Mouse (Mus musculus) forebrain, embryonic 12.5 days (tissue): ENCODE data around the gene Ccl6. TPM values are rescaled to one million over a fixed set of nuclear protein-coding genes. Genes with fewer than 3 reads are reported as not detected.

Experiments used
- ATAC-seq: fragments of 200-750 bp; cut with Nextera tagmentation; 2 replicates; pipeline ENCODE4 v1.8.0; 2017; ENCODE audit warnings: moderate TSS enrichment; ENCODE audit not compliant: low FRiP score
- H3K27ac ChIP-seq: fragments of 300-500 bp; sonication (generic); 2 replicates; pipeline ENCODE4 v1.5.1; 2016; ENCODE audit warnings: mild to moderate bottlenecking
- H3K27me3 ChIP-seq: fragments of 300-500 bp; sonication (generic); 2 replicates; pipeline ENCODE4 v1.6.1; 2016; ENCODE audit warnings: mild to moderate bottlenecking
- H3K36me3 ChIP-seq: fragments of 300-500 bp; sonication (generic); replicated peaks from 2 replicates; pipeline ENCODE4 v1.6.1; 2016; ENCODE audit warnings: mild to moderate bottlenecking
- H3K4me1 ChIP-seq: fragments of 300-500 bp; sonication (generic); 2 replicates; pipeline ENCODE4 v1.6.1; 2016
- H3K4me2 ChIP-seq: fragments of 300-500 bp; sonication (generic); 2 replicates; pipeline ENCODE4 v1.6.1; 2016; ENCODE audit warnings: mild to moderate bottlenecking, moderate library complexity
- H3K4me3 ChIP-seq: fragments of 300-500 bp; sonication (generic); replicated peaks from 2 replicates; pipeline ENCODE4 v1.5.1; 2016; ENCODE audit warnings: mild to moderate bottlenecking
- H3K9ac ChIP-seq: fragments of 300-500 bp; sonication (generic); 2 replicates; pipeline ENCODE4 v1.6.1; 2016; ENCODE audit warnings: mild to moderate bottlenecking
- H3K9me3 ChIP-seq: fragments of 300-500 bp; sonication (generic); 2 replicates; pipeline ENCODE4 v1.6.1; 2016
- WGBS: fragments of 180-500 bp; shearing (Covaris S2); methylation state at CpG from one replicate; pipeline ENCODE4 v1.1.7; 2016; 5-methylcytosine and 5-hydroxymethylcytosine counted together
- polyA plus RNA-seq: library from polyadenylated mRNA; unstranded; fragments of >200 nt; fragmentation: Nextera tagmentation; extraction: Ambion mirVana; gene quantifications from 2 replicates; pipeline ENCODE4 v1.2.1, GENCODE M21; 2016

Gene Ccl6
- polyA plus RNA-seq, 1 experiment from 2014 or later, result 0.91 TPM

- H3K4me2 ChIP-seq, result no peak overlapping the region
- no peaks in the 10 kb centered on the region for H3K9me3 ChIP-seq
- H3K9ac ChIP-seq, result no peak overlapping the region
- no peak overlapping the region for H3K4me3 ChIP-seq
- no peak for ATAC-seq
- H3K27ac ChIP-seq, result no peak overlapping the region
- 59% methylated on average over 5 of the region's 5 CpGs for WGBS
- H3K4me1 ChIP-seq, result no peaks in the 10 kb centered on the region
- H3K36me3 ChIP-seq, result no peaks in the 10 kb centered on the region
- H3K27me3 ChIP-seq, result no peaks in the 10 kb centered on the region
These were observed 25.4 kb upstream of the Ccl6 start for GRCm38 (mm10) chr11:83618238-83618637.

GRCm38 (mm10) chr11:83616586-83616985 lies 23.7 kb upstream of the Ccl6 start:
- no peak overlapping the region for H3K4me3 ChIP-seq
- H3K27me3 ChIP-seq, result no peaks in the 10 kb centered on the region
- 97% methylated on average over 1 of the region's 1 CpGs for WGBS
- no peaks in the 10 kb centered on the region for H3K4me1 ChIP-seq
- H3K4me2 ChIP-seq, result no peak overlapping the region
- H3K9ac ChIP-seq, result no peak overlapping the region
- ATAC-seq, result no peak
- no peak overlapping the region for H3K27ac ChIP-seq
- no peaks in the 10 kb centered on the region for H3K9me3 ChIP-seq
- no peaks in the 10 kb centered on the region for H3K36me3 ChIP-seq

- H3K9me3 ChIP-seq, result no peaks in the 10 kb centered on the region
- H3K27ac ChIP-seq, result no peak overlapping the region
- H3K4me3 ChIP-seq, result no peak overlapping the region
- ATAC-seq, result no peak
- no peaks in the 10 kb centered on the region for H3K4me1 ChIP-seq
- no peaks in the 10 kb centered on the region for H3K36me3 ChIP-seq
- no peak overlapping the region for H3K4me2 ChIP-seq
- H3K27me3 ChIP-seq, result no peaks in the 10 kb centered on the region
- WGBS, result 86% methylated on average over 2 of the region's 2 CpGs
- no peak overlapping the region for H3K9ac ChIP-seq
These were observed 18.0 kb upstream of the Ccl6 start for GRCm38 (mm10) chr11:83610900-83611299.

DNA sequence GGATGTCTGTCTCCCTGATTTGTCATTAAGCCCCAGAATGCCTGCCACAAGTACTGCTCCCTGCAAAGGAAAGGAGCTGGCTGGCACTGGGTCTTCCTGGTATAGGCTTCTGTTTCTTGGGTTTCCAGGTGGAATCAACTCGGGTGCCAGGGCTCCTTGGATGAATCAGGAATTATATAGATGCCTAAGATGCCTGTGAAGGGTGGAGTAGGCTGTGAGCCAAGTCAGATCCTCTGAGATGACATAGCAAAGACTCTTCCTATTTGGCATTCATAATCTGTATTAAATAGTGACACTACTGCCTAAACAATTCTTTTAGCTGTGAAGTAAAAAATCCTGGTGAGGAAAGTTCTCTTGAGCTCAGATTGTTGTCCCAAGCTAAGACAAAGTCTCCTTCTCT lies 13.5 kb upstream of the Ccl6 start:
- Histone ChIP-seq H3K27ac (no peak overlapping the region), H3K9me3 (no peaks in the 10 kb centered on the region), H3K36me3 (no peaks in the 10 kb centered on the region), H3K4me3 (no peak overlapping the region), H3K9ac (no peak overlapping the region), H3K4me2 (no peak overlapping the region), H3K27me3 (no peaks in the 10 kb centered on the region), H3K4me1 (no peaks in the 10 kb centered on the region)
- ATAC-seq, result no peak
- 67% methylated on average over 1 of the region's 1 CpGs for WGBS

- Histone ChIP-seq H3K27ac (no peak overlapping the region), H3K9me3 (no peaks in the 10 kb centered on the region), H3K4me3 (no peak overlapping the region), H3K4me2 (no peak overlapping the region), H3K36me3 (no peaks in the 10 kb centered on the region), H3K4me1 (no peaks in the 10 kb centered on the region), H3K27me3 (no peaks in the 10 kb centered on the region), H3K9ac (no peak overlapping the region)
- 90% methylated on average over 3 of the region's 3 CpGs for WGBS
- ATAC-seq, result no peak
These were observed 12.6 kb upstream of the Ccl6 start for GRCm38 (mm10) chr11:83605535-83605934.

DNA sequence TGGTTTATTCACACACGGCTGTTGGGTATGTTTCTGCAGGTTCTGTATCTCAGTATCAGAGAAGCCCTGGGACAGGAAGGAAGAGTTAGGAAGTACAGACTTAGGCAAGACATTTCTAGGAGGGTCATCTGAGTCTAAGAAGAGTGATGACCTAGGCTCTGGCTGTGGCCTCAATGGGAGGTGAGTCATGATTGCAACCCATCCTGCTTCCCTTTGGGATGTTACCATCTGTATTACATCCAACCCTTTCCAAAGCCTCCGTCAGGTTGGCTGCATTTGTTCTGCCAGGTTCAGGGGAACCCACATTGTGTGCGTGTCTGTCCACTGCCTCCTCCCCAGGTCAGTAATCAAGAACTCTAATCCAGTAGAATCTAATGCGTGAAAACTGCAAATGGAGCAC lies 11.8 kb upstream of the Ccl6 start:
- H3K27me3 ChIP-seq, result no peaks in the 10 kb centered on the region
- H3K9ac ChIP-seq, result no peak overlapping the region
- ATAC-seq, result no peak
- H3K9me3 ChIP-seq, result no peaks in the 10 kb centered on the region
- no peak overlapping the region for H3K27ac ChIP-seq
- H3K4me3 ChIP-seq, result no peak overlapping the region
- no peaks in the 10 kb centered on the region for H3K36me3 ChIP-seq
- H3K4me2 ChIP-seq, result no peak overlapping the region
- WGBS, result 85% methylated on average over 4 of the region's 4 CpGs
- no peaks in the 10 kb centered on the region for H3K4me1 ChIP-seq

DNA sequence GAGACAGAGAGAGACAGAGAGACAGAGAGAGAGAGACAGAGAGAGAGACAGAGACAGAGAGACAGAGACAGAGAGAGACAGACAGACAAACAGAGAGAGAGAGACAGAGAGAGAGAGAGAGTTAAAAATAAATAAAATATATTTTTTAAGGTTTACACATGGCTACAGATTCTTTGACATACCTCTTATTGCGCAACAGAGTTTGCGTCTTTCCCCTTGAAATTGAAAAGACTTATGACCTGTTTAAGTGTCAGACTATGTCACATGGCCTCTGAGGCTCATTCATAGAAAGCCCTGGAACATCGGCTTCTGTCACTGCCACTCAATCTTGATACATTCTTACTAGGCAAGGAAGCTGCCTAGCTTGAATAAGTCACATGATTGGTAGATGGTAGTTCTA lies 10.5 kb upstream of the Ccl6 start:
- WGBS, result 94% methylated on average over 3 of the region's 3 CpGs
- no peak for ATAC-seq
- Histone ChIP-seq H3K4me1 (no peaks in the 10 kb centered on the region), H3K9me3 (no peaks in the 10 kb centered on the region), H3K27ac (no peak overlapping the region), H3K36me3 (no peaks in the 10 kb centered on the region), H3K9ac (no peak overlapping the region), H3K27me3 (no peaks in the 10 kb centered on the region), H3K4me3 (no peak overlapping the region), H3K4me2 (no peak overlapping the region)

DNA sequence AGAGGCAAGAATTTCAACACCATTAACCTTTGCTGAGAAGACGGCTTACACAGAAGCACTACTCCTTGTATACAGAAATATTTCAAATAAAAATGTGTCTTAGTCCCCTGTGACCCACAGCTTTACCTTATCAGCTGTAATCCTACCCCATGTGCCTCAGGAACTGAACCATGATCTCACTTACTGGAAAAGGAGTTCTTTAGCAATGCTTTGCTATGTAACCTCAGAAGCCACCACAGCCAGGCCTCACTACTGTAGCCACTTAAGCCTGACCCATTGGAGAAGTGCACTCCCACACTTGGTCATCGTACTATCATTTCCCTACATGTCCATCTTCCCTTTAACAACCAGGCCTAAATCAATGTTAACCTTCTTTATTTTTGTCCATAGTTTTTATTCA lies 7.7 kb upstream of the Ccl6 start:
- Histone ChIP-seq H3K4me1 (no peaks in the 10 kb centered on the region), H3K36me3 (no peaks in the 10 kb centered on the region), H3K9ac (no peak overlapping the region), H3K4me3 (no peak overlapping the region), H3K9me3 (no peaks in the 10 kb centered on the region), H3K27me3 (no peaks in the 10 kb centered on the region), H3K4me2 (no peak overlapping the region), H3K27ac (no peak overlapping the region)
- WGBS, result 89% methylated on average over 2 of the region's 2 CpGs
- ATAC-seq, result no peak

GRCm38 (mm10) chr11:83598991-83599390 lies 6.1 kb upstream of the Ccl6 start:
- H3K4me1 ChIP-seq, result no peaks in the 10 kb centered on the region
- H3K27ac ChIP-seq, result no peak overlapping the region
- WGBS, result 90% methylated on average over 3 of the region's 3 CpGs
- no peaks in the 10 kb centered on the region for H3K27me3 ChIP-seq
- H3K4me2 ChIP-seq, result no peak overlapping the region
- H3K9me3 ChIP-seq, result no peaks in the 10 kb centered on the region
- H3K36me3 ChIP-seq, result no peaks in the 10 kb centered on the region
- H3K9ac ChIP-seq, result no peak overlapping the region
- no peak for ATAC-seq
- H3K4me3 ChIP-seq, result no peak overlapping the region

GRCm38 (mm10) chr11:83598207-83598837 lies 5.4 kb upstream of the Ccl6 start:
- Histone ChIP-seq H3K36me3 (no peaks in the 10 kb centered on the region), H3K27ac (no peak overlapping the region), H3K9me3 (no peaks in the 10 kb centered on the region), H3K27me3 (no peaks in the 10 kb centered on the region), H3K4me1 (no peaks in the 10 kb centered on the region), H3K4me2 (no peak overlapping the region), H3K9ac (no peak overlapping the region), H3K4me3 (no peak overlapping the region)
- no peak for ATAC-seq
- 78% methylated on average over 3 of the region's 3 CpGs for whole genome bisulfite sequencing

DNA sequence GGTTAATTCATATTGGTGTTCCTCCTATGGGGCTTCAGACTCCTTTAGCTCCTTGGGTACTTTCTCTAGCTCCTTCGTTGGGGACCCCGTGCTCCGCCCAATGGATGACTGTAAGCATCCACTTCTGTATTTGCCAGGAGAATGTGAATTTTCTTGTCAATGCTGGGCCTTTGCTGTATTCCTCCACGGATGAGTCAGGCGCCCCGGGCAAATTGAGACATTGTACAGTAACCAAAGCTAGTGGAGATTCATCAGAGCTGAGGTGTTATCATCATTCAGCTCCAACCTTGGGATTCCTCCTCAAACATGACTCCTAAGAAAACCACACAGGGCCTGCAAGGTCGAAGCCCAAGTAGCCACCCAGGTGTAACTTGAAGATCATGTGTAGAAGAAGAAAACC lies 4.9 kb upstream of the Ccl6 start:
- H3K4me3 ChIP-seq, result no peak overlapping the region
- no peaks in the 10 kb centered on the region for H3K9me3 ChIP-seq
- no peak overlapping the region for H3K27ac ChIP-seq
- no peaks in the 10 kb centered on the region for H3K4me1 ChIP-seq
- H3K4me2 ChIP-seq, result no peak overlapping the region
- no peak for ATAC-seq
- H3K36me3 ChIP-seq, result no peaks in the 10 kb centered on the region
- no peaks in the 10 kb centered on the region for H3K27me3 ChIP-seq
- H3K9ac ChIP-seq, result no peak overlapping the region
- 88% methylated on average over 7 of the region's 7 CpGs for WGBS

DNA sequence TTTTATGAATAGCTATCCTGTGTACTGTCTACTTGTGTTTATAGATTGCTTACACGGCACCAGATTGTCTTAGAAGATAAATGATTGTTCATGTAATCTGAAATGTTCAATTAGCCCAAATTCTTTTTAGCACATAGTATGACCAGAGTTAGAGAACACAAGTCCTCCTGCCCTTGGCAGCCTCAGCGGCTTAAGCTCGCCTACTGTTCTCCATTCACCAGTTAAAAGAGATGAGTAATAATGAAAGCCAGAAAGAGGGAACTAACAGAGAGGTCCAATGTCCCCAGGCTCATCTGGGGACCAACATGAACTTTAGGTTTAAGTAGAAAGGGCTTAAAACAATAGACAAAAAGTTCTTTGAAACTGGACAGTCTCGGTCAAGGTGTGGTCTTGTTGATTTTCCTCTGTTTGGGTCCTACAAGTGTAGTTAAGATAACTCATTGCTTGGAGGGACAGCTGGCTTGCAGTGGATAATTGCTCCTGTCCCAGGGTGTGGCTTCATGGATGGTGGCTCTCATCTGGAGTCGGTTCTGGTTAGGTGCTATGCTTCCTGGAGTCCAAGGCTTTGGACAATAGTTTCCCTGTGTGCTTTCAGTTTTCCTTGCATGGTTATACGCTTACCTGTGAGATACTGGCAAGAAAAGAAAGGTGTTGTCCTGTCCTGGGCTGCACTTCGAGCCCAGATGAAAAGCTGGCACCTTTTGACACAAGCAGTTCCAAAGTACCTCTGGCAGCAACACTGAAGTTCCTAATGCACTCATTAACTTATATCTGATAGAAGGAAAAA lies 3.0 kb upstream of the Ccl6 start:
- no peak overlapping the region for H3K4me2 ChIP-seq

DNA sequence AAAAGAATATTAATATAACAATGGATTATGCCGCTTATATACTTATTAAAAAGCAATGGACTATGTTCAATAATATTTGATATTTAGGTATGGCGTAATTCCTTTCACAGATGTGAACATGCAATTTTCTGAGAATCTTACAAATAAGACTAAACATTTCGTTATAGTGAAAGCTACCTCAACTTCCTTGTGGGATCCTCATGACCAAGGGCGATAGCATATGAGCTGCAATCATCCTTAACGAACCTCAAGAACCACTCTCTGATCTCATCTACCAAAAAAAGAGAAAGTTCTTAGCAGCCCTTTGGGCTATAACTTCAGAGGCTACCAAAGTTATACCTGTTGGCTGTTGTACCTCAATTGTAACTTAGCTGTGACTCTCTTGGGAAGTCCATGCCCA lies 566 bp upstream of the Ccl6 start:
- H3K4me1 ChIP-seq, result no peaks in the 10 kb centered on the region
- H3K4me2 ChIP-seq, result no peak overlapping the region
- H3K4me3 ChIP-seq, result no peak overlapping the region
- ATAC-seq, result no peak
- no peak overlapping the region for H3K27ac ChIP-seq
- no peak overlapping the region for H3K9ac ChIP-seq
- WGBS, result 88% methylated on average over 5 of the region's 5 CpGs
- no peaks in the 10 kb centered on the region for H3K36me3 ChIP-seq
- no peaks in the 10 kb centered on the region for H3K9me3 ChIP-seq
- H3K27me3 ChIP-seq, result no peaks in the 10 kb centered on the region

More for the DNA sequence above, 3.0 kb upstream of the Ccl6 start:
- H3K9ac ChIP-seq, result no peak overlapping the region
- H3K9me3 ChIP-seq, result no peaks in the 10 kb centered on the region
- no peak for ATAC-seq
- no peak overlapping the region for H3K4me3 ChIP-seq
- WGBS, result 86% methylated on average over 7 of the region's 7 CpGs
- no peak overlapping the region for H3K27ac ChIP-seq
- H3K4me1 ChIP-seq, result no peaks in the 10 kb centered on the region
- no peaks in the 10 kb centered on the region for H3K27me3 ChIP-seq
- H3K36me3 ChIP-seq, result no peaks in the 10 kb centered on the region
